Mouse (Mus musculus): ENCODE measurements around the gene Syngap1. TPM values are rescaled to one million over a fixed set of nuclear protein-coding genes. Genes with fewer than 3 reads are reported as not detected.

Syngap1 gene
- total and polyA plus RNA-seq, 3 experiments = 7.3 to 88.0 (median 24.1) TPM

DNA sequence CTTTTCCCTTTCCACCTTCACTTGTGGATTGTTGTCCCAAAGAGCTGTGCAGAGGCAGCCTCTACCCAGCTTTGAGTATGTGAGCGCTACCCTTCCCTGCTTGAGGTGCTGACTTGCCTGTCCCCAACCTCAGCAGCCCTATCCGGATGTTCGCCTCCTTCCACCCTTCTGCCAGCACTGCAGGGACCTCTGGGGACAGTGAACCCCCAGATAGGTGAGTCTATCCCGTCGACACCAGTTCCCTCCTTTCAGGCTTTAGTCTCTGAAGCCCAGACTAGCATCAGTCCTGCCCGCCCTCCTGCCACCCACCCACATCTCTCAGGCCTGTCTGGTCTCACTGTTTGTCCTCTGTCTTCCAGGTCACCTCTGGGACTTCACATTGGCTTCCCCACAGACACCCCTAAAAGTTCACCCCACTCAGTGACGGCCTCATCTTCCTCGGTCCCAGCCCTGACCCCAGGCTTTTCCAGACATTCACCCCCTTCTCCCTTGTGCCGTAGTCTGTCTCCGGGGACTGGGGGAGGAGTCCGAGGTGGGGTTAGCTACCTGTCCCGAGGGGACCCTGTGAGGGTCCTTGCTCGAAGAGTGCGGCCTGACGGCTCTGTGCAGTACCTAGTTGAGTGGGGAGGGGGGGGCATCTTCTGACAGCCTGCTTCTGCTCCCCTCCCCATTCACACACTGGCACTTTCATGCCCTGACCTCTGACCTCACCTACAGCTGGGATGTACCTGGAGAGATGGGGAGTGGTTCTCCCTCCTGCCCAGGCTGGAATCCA lies 3.9 kb upstream of the Syngap1 start:
- ATAC-seq (ENCODE audit: extremely low read depth, insufficient number of reproducible peaks, low FRiP score, poor library complexity, severe bottlenecking) (no peak), DNase-seq (ENCODE audit: low spot score) (no peak)
- peaks cover 56% of the 10 kb centered on the region for H3K36me3 ChIP-seq (replicated peaks)
- H3K27me3 ChIP-seq (ENCODE audit: insufficient read depth, low read length) = no peaks in the 10 kb centered on the region
- peaks cover 86% of the 10 kb centered on the region for H3K4me1 ChIP-seq (ENCODE audit: insufficient read depth, low read depth, low read length)
- peak overlapping the region; percentile 58; the same call in 1 of the 2 replicates for H3K4me3 ChIP-seq (ENCODE audit: low read depth, low read length)
- no peaks in the 10 kb centered on the region for H3K9me3 ChIP-seq (replicated peaks)
- TF ChIP-seq GATA1 (IDR thresholded peaks at IDR 0.05; ENCODE audit: borderline replicate concordance, low read length) (no peak), TAL1 (conservative IDR thresholded peaks at IDR 0.05; ENCODE audit: low read depth, low read length) (no peak), POLR2AphosphoS5 (IDR thresholded peaks at IDR 0.05; ENCODE audit: insufficient replicate concordance, low read depth, low read length) (no peak), GATA2 (IDR thresholded peaks at IDR 0.05; ENCODE audit: borderline replicate concordance, low read depth, low read length) (no peak), CTCF (IDR thresholded peaks at IDR 0.05; ENCODE audit: low read depth, low read length) (no peak)

DNA sequence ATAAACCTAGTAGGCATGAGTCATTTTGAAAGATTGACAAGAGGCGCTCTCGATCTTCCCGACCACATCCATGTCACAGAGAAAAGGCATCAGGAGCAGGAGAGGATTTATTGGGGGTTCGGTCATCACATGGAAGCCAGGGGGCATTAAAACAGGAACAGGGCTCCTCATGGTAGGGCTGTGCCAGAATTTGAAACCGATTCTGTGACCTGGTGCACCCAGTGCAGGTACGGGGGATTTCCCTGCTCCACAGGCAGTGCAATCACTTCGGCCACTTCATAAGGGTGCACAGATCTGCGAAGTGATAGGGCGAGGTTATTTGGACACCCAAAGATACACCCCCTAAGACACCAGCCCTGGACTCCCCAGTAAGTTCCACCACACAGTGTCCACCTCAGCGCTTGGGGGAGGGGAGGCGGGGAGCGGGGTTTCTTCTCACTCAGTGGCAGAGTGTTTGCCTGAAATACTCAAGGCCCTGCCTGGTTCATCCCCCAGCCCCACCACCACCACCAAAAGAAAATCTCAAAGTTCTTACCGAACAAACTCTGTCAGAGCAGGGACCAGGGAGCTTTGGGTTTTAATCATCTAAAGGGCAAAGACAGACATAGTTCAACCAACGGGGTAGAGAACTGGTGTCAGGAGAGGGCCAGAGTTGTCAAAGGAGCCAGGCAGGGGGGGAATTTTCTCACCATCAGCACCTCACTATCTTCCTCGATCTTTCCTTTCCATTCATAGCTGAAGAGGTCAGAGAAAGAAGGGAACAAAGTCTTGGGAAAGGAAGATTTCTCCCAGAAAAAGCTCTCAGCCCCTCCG lies 3.0 kb upstream of the Syngap1 start:
- Histone ChIP-seq H3K36me3 (replicated peaks) (peaks cover 48% of the 10 kb centered on the region), H3K4me3 (ENCODE audit: low read depth, low read length) (peak overlapping the region; percentile 82), H3K4me1 (ENCODE audit: insufficient read depth, low read depth, low read length) (peaks cover 82% of the 10 kb centered on the region), H3K27me3 (ENCODE audit: insufficient read depth, low read length) (no peaks in the 10 kb centered on the region), H3K9me3 (replicated peaks) (no peaks in the 10 kb centered on the region)
- no peak for TF ChIP-seq TAL1 (conservative IDR thresholded peaks at IDR 0.05; ENCODE audit: low read depth, low read length)
- TF ChIP-seq GATA2 (IDR thresholded peaks at IDR 0.05; ENCODE audit: borderline replicate concordance, low read depth, low read length) = no peak
- TF ChIP-seq GATA1 (IDR thresholded peaks at IDR 0.05; ENCODE audit: borderline replicate concordance, low read length) = no peak
- TF ChIP-seq POLR2AphosphoS5 (IDR thresholded peaks at IDR 0.05; ENCODE audit: insufficient replicate concordance, low read depth, low read length) = no peak
- TF ChIP-seq CTCF (IDR thresholded peaks at IDR 0.05; ENCODE audit: low read depth, low read length) = no peak
- DNase-seq (ENCODE audit: low spot score) (no peak), ATAC-seq (ENCODE audit: extremely low read depth, insufficient number of reproducible peaks, low FRiP score, poor library complexity, severe bottlenecking) (no peak)

DNA sequence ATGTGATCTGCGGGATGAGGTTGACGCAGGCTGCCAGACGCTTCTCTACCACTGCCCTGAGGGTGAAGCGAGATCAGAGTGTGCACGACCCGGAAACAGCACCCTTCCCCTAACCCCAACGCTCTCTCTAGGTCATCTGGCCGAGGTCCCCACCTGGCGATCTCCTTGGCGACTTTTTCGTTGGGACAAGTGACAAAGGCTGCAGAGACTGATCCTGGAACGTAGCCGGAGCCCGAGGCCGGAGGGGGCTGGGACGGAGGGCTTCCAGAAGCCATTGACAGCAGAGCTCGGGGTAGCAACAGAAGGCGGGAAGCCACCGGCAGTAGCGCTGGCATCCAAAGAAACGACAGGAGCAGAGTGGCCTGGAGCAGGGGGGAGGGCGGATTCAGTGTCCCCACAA lies 2.3 kb upstream of the Syngap1 start:
- H3K4me3 ChIP-seq (ENCODE audit: low read depth, low read length) = peak overlapping the region; percentile 82
- no peak for ATAC-seq (ENCODE audit: extremely low read depth, insufficient number of reproducible peaks, low FRiP score, poor library complexity, severe bottlenecking)
- no peak for DNase-seq (ENCODE audit: low spot score)
- H3K36me3 ChIP-seq (replicated peaks) = peaks cover 45% of the 10 kb centered on the region
- no peaks in the 10 kb centered on the region for H3K9me3 ChIP-seq (replicated peaks)
- TF ChIP-seq CTCF (IDR thresholded peaks at IDR 0.05; ENCODE audit: low read depth, low read length) (no peak), GATA2 (IDR thresholded peaks at IDR 0.05; ENCODE audit: borderline replicate concordance, low read depth, low read length) (no peak), GATA1 (IDR thresholded peaks at IDR 0.05; ENCODE audit: borderline replicate concordance, low read length) (no peak), POLR2AphosphoS5 (IDR thresholded peaks at IDR 0.05; ENCODE audit: insufficient replicate concordance, low read depth, low read length) (no peak), TAL1 (conservative IDR thresholded peaks at IDR 0.05; ENCODE audit: low read depth, low read length) (no peak)
- peaks cover 80% of the 10 kb centered on the region for H3K4me1 ChIP-seq (ENCODE audit: insufficient read depth, low read depth, low read length)
- no peaks in the 10 kb centered on the region for H3K27me3 ChIP-seq (ENCODE audit: insufficient read depth, low read length)

DNA sequence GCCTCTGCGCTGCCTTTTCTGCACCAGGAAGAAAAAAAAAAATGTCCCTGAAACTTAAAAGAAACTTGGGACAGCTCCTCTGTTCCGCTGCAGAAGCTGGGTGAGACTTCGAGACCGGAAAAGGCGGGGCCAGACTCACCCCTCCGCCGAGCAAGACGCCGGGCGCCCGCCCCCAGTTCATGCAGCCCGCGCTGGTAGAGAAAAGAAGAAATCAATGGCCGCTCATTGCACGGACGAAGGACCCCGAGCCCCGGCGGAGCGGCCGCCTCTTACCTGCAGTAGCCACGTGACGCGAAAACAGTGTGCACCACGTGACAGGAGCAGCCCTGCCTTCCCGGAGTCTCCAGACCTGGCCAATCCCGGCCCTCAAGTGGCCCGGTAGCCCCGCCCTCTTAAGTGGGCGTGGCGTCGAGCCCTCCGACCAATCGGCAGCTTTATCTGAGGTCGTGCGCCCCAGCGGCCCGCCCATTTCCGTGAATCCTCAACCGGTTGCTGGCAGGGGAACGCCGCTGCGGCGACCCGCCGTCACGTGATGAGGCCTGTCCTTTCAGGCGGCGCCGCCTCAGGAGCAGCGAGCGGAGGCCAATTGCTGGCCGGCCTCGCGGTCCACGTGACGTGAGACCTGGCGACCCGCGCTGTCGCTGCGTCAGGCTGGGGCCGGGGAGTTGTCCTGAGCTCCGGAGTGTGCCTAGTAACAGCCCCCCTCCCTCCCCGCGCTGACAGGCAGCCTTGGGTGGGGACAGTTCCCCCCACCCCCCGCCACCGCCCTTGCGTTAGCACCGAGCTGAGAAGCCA lies 1.7 kb upstream of the Syngap1 start, which contains the start of gene Cuta:
TSS of gene Cuta (minus strand) at position 392 of the 795 bp plus-strand sequence.
- Histone ChIP-seq H3K27me3 (ENCODE audit: insufficient read depth, low read length) (no peaks in the 10 kb centered on the region; the same call in 1 of the 2 replicates), H3K4me3 (ENCODE audit: low read depth, low read length) (peak within 1 kb of the TSS; percentile 82), H3K9me3 (replicated peaks) (no peaks in the 10 kb centered on the region), H3K36me3 (replicated peaks) (peaks cover 43% of the 10 kb centered on the region), H3K4me1 (ENCODE audit: insufficient read depth, low read depth, low read length) (peaks cover 80% of the 10 kb centered on the region)
- DNase-seq (ENCODE audit: low spot score) (peak; percentile 96), ATAC-seq (ENCODE audit: extremely low read depth, insufficient number of reproducible peaks, low FRiP score, poor library complexity, severe bottlenecking) (peak; percentile 73)
- TF ChIP-seq POLR2AphosphoS5 (IDR thresholded peaks at IDR 0.05; ENCODE audit: insufficient replicate concordance, low read depth, low read length) (no peak), GATA1 (IDR thresholded peaks at IDR 0.05; ENCODE audit: borderline replicate concordance, low read length) (no peak), GATA2 (IDR thresholded peaks at IDR 0.05; ENCODE audit: borderline replicate concordance, low read depth, low read length) (no peak), CTCF (IDR thresholded peaks at IDR 0.05; ENCODE audit: low read depth, low read length) (no peak), TAL1 (conservative IDR thresholded peaks at IDR 0.05; ENCODE audit: low read depth, low read length) (no peak)

DNA sequence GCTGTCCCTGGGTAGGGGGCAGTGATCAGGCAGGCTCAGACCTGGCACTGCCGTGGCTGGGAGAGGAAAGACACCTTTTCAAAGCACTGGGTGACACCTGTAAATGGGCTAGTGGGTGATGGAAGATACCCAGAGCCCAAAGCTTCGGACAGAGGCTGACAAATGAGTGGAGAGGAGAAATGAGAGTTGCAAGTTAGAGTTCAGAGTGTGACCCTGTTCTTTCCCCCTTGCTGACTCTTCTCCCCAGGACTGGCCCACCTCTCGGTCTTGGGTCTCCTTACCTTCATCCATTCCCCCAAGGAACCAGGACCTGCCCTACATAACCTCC lies 1.1 kb upstream of the Syngap1 start:
- H3K4me3 ChIP-seq (ENCODE audit: low read depth, low read length) = peak overlapping the region; percentile 82
- no peak for DNase-seq (ENCODE audit: low spot score)
- peaks cover 79% of the 10 kb centered on the region for H3K4me1 ChIP-seq (ENCODE audit: insufficient read depth, low read depth, low read length)
- no peaks in the 10 kb centered on the region for H3K9me3 ChIP-seq (replicated peaks)
- no peaks in the 10 kb centered on the region; the same call in 1 of the 2 replicates for H3K27me3 ChIP-seq (ENCODE audit: insufficient read depth, low read length)
- TF ChIP-seq CTCF (IDR thresholded peaks at IDR 0.05; ENCODE audit: low read depth, low read length) = no peak
- TF ChIP-seq TAL1 (conservative IDR thresholded peaks at IDR 0.05; ENCODE audit: low read depth, low read length) = no peak
- TF ChIP-seq GATA2 (IDR thresholded peaks at IDR 0.05; ENCODE audit: borderline replicate concordance, low read depth, low read length) = no peak
- TF ChIP-seq POLR2AphosphoS5 (IDR thresholded peaks at IDR 0.05; ENCODE audit: insufficient replicate concordance, low read depth, low read length) = no peak
- ATAC-seq (ENCODE audit: extremely low read depth, insufficient number of reproducible peaks, low FRiP score, poor library complexity, severe bottlenecking) = no peak
- H3K36me3 ChIP-seq (replicated peaks) = peaks cover 43% of the 10 kb centered on the region
